Mouse (Mus musculus) forelimb bud, embryonic 11.5 days (tissue): ENCODE measurements around the gene Ppp1r1b.
A peak's percentile ranks its signal among the peaks of the same experiment; 100 is the strongest.
"Not testable (repeated sequence)": the region's sequence is repeated elsewhere in the genome, so short reads cannot be mapped to it uniquely, and the experiment has no call there.

Source experiments
- DNase-seq: peaks from one replicate; pipeline ENCODE4 v3.0.0-alpha.2; 2012; ENCODE audit warnings: low read depth, low spot score

Gene Ppp1r1b

DNA sequence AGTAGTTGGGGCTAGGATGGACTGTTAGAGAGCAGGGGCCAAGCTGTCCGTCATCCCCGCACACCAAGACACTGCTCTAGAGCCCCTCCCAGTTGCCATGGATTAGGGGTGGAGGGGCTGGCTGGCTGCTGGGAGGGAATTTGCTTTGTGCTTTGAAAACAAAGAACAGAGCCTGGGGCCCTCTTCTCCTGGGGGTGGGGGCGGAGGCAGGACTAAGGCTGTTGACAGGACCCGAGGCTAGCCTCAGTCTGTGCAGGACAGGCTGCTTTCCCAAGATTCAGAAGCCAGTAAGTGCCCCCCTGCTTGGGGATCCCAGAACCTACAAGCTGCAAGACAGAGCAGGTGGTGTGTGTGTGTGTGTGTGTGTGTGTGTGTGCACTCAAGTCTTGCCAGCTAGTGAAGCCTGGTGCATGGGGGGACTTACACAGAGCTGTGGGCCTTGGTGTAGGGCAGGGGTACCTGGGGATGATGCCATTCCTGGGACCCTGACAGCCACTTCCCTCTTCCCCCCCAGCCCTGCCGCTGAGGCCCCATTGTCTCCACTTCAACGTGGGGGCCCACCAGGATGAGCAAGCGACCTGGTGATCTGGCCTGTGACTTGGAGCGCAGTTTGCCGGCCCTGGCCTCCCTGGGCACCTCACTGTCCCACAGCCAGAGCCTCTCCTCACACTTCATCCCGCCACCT, 23.5 kb downstream of the Ppp1r1b start:
- DNase-seq: no peak

DNA sequence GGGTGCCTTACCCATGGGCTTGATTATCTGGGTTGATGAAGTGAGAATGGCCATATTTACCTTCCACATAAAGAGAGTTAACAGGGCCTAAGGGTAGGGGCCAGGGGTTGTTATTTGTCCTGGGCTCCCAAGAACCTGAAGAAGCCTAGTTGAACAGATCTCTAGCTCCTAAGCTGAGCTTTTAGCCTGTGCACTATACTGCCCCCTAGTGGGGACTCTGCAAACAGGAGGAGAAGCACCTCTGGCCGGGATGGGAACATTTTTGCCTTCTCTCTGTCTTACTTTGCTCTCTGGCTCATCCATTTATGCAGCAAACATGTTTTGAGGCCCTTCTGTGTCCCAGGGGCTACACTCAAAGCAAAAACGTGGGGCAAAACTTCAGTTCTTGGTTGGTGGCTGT, 24.2 kb downstream of the Ppp1r1b start:
- DNase-seq: peak; percentile 79

DNA sequence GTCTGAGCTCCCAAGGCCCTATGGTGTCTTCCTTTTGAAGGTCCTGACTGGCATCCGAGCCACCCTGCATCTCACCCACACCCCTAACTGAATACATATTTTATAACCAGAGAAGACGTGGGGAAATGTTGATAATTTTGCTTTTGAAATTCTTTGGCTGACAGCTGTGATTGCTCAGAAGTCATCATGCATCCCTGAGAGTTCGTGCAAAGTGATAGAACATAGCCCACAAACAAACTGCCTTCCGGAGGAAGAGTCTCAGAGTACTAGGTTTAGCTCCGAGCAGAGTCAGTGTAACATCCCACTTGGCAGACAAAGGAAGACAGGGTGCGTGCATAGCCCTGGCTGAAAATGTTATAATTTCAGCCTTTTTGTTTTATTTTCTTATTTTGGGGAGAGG, 25.0 kb downstream of the Ppp1r1b start:
- no peak for DNase-seq

DNA sequence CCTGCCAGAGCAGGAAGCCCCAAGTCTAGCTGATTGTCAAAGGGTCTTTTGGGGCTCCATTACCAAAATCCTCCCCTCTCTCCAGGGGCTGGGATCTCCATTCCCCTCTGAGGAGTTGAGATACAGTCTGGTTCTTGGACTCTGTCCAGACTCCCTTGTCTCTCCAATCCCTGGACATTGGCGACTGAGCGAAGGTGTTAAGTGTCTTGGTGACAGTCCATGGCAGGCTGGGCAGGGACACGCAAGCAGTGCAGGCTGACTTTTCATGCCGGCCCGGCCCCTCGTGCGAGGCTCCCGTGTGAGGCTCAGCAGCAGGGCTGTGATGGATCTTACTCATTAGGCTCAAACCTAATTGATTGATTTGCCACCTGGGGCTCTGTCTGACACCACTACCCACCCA, 26.1 kb downstream of the Ppp1r1b start:
- DNase-seq: no peak

DNA sequence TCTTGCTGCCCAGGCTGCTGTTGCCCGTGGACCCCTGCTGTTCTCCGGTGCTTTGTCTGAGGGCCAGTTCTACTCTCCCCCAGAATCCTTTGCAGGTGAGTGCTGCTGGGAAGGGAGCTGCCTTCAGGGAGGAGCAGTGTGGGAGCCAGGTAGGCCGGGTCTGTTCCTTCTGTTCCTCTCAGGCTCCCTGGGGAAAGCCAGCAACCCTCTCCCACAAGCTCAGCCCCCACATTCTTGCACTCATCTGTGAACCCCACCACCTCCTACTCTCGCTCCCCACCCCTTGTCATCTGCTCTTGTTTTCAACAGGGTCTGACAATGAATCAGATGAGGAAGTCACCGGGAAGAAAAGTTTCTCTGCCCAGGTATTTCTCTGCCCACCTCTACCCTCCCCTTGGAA, 28.6 kb downstream of the Ppp1r1b start:
- DNase-seq: no peak

DNA sequence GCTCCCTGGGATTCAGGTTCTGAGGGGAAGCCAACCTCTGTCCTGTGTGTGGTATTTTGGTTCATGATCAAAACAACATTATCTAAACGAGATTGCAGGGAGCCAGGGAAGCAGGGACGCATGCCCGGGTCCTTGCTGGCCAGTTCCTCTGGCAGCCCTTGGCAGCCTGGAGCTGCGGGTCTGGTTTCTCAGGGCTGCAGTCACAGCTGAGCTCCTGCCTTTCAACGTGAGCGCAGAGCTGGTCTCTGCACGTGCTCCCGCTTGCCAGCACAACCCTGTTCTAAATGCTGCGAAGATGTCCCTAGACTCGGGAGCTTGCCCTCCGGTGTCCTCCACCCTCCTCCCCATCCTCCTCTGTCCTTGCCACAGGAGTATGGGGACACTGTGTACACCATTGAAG, 29.6 kb downstream of the Ppp1r1b start:
- no peak for DNase-seq

DNA sequence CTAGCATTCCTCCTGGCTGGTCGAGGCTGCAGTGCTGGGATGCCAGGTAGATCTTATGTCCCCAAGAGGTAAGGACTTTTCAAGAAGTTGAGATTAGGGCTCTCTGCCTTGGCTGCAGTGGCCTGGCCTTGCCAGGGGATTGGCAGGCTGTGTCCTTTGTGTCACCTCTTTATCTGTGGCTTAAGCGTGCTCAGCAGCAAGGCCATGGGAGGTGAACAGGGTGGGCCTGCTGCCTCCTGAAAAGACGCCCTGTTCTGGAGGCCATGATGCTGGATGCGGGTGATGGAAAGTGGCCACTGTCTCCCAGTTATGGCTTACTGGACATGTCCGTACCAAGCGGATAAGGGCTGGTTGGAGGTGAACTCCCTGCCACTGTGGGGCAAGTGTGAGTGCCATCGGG, 31.2 kb downstream of the Ppp1r1b start:
- DNase-seq: no peak

DNA sequence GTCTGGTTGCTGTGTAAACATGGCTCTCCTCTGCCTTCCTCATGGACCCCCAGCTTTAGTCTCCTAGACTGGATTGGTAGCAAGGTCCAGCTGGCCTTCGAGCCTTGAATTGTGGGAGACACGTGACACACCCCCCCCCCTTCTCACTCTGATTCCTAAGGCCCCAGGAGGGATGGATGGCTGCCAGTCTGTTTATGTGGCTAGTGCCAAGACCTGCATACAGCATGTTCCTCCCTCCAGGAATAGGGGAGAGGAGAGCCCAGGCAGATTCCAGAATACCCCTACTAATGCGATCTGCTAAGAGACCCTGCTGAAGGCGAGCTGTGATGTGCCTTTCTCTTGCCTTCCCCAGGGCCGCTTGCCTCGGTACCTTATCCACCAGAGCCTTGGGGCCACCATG, 31.9 kb downstream of the Ppp1r1b start:
- DNase-seq: no peak

DNA sequence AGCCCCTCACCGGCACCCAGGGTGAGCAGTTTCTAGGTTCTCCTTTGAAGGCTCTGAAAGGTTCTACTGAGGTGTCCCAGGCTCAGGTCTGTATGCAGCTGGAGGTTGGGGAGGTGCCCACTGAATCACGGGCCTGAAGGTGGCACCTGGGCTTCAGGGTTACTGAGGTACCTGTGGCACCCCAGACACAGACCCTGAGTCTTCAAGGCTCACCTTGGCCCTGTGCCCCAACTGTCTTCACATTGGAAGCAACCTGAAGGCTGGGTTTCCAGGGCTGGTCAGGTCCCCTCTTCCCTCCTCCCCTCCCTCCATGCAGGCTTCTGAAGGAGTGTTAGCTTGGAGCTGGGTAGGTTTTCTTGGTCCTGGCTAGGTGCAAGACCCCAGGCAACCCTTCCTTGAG, 33.4 kb downstream of the Ppp1r1b start:
- DNase-seq: no peak

DNA sequence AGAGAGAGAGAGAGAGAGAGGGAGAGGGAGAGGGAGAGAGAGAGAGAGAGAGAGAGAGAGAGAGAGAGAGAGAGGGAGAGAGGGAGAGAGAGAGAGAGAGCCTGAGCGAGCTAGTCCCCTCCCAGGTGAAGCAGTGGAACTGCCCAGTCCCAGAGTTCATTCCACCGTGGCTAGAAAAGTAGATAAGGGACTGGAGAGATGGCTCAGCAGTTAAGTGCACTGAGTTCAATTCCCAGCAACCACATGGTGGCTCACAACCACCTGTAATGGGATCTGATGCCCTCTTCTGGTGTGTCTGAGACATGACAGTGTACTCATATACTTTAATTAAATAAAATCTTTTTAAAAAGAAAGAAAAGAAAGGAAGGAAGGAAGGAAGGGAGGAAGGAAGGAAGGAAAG, 34.2 kb downstream of the Ppp1r1b start:
- DNase-seq: not testable (repeated sequence)

DNA sequence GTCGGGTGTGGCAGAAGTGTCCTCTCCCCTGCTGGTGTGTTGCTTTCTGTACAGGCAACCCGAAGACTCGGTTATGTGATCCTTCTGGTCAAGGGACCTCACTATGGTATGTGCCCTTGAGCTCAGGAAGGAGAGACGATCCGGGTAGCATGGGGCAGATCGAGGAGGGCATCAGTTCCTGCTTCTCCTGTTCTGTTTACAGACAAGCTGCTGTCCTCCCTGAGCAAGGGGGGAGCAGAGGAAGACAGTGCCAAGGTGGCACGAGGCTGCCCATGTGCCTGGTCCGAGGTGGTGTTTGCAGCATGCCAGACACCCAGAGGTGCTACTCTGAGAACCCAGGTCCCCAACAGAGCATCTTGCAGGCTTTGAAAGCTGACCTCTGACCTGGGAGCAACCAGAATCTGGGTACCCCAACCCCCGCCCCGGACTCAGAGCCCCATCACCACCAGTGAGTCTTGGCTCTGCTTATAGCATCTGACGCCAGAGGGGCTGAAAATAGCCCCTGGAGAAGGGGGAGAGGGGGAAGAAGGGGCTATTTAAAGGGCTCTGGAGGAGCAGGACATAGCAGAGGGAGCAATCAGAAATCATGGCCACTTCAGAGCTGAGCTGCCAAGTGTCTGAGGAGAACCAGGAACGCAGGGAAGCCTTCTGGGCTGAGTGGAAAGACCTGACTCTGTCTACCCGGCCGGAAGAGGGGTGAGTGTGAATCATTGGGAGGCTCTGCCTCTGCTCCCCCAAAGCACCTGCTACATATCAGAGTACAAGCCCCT, 35.2 kb downstream of the Ppp1r1b start, which contains the start of gene Tcap:
Gene Tcap (plus strand): TSS at position 551 of the 770 bp plus-strand sequence.
- DNase-seq: no peak

DNA sequence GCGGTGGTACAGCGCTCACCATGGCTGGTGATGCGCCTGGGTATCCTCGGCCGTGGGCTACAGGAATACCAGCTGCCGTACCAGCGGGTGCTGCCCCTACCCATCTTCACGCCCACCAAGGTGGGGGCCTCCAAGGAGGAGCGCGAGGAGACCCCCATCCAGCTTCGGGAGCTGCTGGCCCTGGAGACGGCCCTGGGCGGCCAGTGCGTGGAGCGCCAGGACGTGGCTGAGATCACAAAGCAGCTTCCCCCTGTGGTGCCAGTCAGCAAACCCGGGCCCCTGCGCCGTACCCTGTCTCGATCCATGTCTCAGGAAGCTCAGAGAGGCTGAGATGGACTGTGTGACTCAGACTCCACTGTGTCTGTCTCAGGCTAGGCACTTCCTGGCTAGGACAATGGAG, 36.0 kb downstream of the Ppp1r1b start:
- DNase-seq: no peak

DNA sequence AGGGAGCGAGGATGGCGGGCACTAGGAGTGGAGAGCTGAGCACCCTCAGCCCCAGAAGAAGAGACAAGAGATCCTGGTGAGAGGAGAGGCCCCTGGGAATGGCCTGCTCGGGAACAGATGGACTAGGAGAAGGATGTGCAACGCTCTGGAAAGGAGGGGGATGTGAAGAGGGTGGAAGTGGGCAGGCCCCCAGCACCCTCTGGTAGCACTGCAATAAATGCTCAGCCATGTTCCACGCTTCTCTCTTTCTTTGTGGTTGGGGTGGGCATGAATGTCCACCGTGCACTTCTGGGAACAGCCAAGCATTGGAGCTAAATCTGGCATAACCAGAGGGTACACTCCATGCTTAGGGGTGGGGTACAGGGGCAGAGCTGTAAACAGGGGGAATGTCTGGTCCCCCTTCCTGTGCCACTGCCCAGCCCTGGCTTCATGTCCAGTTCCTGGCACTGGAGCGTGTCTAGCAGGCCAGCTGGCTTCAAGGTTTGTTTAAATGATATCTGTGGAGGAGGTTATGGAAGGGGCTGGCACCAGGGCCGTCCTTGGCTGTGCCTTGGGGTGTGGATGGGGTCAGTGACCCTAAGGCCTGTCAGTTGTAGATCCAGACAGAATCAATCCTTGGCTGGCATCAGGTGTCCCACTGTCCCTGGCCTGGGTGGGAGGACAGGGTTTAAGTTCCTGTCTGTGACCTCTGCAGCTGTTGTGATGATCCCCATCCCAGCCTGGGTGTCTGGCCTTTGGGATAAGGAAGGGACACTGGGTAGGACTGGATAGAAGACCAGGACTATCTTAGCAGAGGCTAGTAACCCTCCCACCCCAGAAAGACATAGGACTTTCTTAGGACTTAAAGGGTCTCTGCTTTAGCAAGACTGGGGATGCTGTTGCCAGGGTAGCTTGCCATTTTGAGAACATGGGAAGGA, 36.8 kb downstream of the Ppp1r1b start:
- no peak for DNase-seq

DNA sequence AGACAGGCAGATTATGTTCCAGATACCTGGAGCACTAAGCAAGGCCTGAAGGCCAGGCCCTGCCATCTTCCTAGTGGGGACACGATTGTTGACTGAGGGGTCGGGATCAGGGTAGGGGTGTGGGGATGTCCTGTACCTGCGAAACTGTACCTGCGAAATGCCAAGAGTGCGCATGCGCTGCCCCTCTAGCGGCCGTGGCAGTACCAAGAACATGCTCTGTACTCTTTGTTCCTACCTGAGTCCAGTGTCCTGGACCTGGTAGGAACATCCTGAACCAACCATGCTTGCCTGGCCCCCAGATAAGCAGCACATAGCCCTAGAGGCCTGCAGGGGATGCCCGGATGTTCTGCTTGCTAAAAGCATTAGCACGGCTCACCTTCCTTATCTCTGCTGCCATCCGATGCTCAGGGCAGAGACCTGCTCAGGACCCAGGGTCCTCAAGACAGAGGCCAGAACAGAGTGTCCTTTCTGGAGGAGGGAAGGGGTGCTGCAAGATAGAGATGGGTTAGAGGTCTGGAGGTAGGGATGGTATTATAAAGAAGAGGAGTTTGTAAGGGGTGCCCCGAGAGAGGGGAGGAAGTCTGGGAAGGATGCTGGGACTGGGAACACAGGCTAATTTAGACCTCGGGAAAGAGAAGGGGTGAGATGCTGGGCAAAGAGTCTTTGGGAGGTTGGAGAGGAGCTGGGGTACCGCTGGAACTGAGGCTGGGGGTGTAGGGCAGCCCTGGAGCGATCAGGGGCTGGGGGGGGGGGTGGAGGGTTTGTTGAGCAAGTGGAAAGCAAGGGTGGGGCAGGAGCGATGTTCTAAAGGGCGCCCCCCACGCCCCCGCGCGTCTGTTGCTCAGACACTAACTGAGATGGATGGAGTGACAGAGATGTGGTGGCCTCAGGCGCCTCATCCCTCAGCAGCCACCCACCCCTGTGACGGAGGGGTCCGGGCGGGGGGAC, 37.7 kb downstream of the Ppp1r1b start, which contains the start of gene Pnmt:
Gene Pnmt (plus strand): TSS at position 813 of the 948 bp plus-strand sequence.
- no peak for DNase-seq

DNA sequence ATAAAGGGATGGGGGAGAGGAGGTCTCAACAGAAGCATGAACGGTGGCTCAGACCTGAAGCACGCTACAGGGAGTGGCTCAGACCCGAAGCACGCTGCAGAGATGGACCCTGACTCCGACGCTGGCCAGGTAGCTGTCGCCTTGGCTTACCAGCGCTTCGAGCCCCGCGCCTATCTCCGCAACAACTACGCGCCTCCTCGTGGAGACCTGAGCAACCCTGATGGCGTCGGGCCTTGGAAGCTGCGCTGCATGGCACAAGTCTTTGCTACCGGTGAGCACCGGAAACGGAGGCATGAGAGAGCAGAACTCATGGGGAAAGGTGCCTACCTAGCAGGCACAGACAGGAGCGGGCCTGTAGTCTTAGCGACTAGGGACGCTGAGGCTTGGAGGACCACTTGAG, 38.4 kb downstream of the Ppp1r1b start:
- no peak for DNase-seq

DNA sequence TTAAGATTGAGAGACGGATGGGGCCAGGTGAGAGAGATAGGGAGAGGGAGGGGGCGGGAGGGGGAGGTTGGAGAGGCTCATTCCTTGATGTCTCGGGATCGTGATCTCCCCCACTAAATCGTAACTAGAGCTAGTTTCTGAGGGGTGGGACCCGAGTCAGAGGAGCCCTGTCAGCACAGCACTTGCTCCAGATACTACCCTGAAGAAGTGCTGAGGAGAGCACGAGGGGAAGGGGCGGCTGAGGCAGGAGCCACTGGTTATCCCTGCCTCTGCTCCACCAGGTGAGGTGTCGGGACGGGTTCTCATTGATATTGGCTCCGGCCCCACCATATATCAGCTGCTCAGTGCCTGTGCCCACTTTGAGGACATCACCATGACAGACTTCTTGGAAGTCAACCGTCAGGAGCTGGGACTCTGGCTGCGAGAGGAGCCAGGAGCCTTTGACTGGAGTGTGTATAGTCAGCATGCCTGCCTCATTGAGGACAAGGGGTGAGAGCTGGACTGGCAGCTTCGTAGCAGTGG, 38.9 kb downstream of the Ppp1r1b start:
- no peak for DNase-seq

DNA sequence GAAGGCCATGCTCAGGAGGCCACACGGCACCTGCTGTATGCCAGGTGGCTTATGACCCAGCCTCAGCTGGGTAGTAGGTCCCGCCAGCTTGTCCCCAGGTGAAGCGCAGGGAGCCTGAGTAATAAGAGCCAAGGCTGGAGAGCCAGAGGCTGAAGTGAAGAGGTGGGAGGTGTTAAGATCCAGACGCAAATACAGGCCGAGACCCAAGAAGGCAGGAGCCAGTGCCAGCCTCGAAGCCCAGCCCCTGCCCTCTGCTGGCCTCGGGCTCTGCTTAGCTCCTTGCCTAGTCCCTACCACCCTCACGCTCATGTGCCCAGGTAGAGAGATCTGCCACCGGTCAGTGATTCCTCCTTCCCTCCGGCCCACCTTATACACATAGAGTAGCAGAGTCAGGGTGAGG, 40.1 kb downstream of the Ppp1r1b start:
- DNase-seq: no peak

DNA sequence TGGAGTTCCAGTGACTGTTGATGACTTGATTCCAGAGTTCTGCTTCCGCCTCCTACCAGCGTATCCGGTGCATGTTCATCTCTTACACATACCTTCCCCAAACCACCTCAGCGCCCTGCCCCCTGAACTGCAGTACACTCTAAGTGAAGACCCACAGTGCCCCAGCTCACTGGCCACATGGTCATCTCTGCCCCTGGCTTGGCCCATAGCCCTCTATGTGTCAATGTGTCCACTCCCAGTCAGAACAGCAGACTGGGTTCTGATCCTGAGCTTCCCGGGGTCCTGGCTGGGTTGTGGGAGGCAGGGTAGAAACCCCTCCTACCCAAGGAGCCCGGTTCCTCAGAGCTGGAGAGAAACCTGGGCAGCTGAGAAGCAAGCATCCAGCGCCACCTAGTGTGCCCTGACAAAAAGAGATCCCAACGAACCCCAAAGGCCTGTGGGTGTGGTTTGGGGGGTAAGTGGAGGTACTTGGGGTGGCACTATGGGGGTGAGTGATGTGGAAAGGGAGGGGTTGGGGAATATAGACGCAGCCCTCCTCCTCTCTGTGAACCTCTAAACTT, 41.1 kb downstream of the Ppp1r1b start:
- DNase-seq: peak; percentile 34

DNA sequence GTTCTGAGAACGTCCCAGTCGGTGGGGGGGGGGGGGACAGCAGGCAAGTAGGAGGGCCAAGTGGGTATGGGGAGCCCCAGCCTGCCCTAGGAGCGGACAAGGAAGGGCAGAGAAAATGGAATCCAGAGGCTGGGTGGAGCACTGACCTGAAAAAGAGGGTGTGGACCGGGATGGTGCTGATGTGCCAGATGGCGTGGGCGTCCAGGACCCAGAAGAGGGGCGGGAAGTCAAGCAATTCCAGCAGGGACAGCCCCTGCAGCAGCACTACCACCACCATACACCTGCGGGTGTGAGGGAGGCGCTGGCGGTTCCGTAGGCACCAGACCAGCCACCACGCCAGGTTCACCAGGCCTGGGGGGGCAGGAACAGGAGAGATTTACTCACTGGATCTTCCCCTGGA, 41.9 kb downstream of the Ppp1r1b start:
- DNase-seq: no peak

DNA sequence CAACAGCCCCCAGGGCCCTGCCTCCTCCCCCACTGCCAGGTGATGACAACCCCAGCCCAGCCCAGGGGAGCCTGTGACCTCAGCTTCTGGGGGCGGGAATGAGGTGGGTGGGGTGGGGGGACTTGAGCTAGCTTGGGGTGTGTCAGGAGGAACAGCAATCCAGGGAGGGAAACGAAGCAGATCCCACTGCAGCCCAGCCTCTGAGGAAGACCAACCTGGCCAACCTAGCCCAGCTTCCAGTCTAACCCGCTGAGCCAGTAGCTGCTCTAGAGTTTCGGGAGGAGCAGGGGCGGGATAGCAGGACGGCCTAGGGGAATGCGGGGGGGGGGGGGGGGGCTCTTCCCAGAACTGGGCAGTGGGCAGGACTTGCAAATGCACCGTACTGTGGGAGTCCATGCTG, 43.8 kb downstream of the Ppp1r1b start:
- DNase-seq: no peak
